Mouse (Mus musculus) intestine, embryonic 16.5 days (tissue): Measurements from ENCODE around the gene Trp63. TPM values are rescaled to one million over a fixed set of nuclear protein-coding genes. Genes with fewer than 3 reads are reported as not detected.
A peak's percentile ranks its signal among the peaks of the same experiment; 100 is the strongest.

Source experiments
- ATAC-seq: fragments of 200-750 bp; cut with Nextera tagmentation; 2 replicates; pipeline ENCODE4 v1.8.0; 2017; ENCODE audit warnings: moderate TSS enrichment, moderate library complexity
- H3K27ac ChIP-seq: fragments of 300-500 bp; sonication (generic); 2 replicates; pipeline ENCODE4 v1.5.1; 2014; ENCODE audit warnings: mild to moderate bottlenecking, low read length
- H3K27me3 ChIP-seq: fragments of 300-500 bp; sonication (generic); replicated peaks from 2 replicates; pipeline ENCODE4 v1.6.1; 2014; ENCODE audit warnings: low read length, control low read depth, mixed read lengths; ENCODE audit not compliant: control insufficient read depth, insufficient read depth
- H3K36me3 ChIP-seq: fragments of 300-500 bp; sonication (generic); 2 replicates; pipeline ENCODE4 v1.6.1; 2014; ENCODE audit warnings: low read length, control low read depth; ENCODE audit not compliant: control insufficient read depth, insufficient read depth
- H3K4me1 ChIP-seq: fragments of 300-500 bp; sonication (generic); 2 replicates; pipeline ENCODE4 v1.6.1; 2014; ENCODE audit warnings: low read length, control low read depth, mixed read lengths; ENCODE audit not compliant: control insufficient read depth, insufficient read depth
- H3K4me2 ChIP-seq: fragments of 300-500 bp; sonication (generic); 2 replicates; pipeline ENCODE4 v1.6.1; 2014; ENCODE audit warnings: low read depth, low read length, control low read depth
- H3K4me3 ChIP-seq: fragments of 300-500 bp; sonication (generic); 2 replicates; pipeline ENCODE4 v1.5.1; 2014; ENCODE audit warnings: mild to moderate bottlenecking, low read length
- H3K9ac ChIP-seq: fragments of 300-500 bp; sonication (generic); 2 replicates; pipeline ENCODE4 v1.6.1; 2014; ENCODE audit warnings: low read depth, low read length
- H3K9me3 ChIP-seq: fragments of 300-500 bp; sonication (generic); 2 replicates; pipeline ENCODE4 v1.6.1; 2016; ENCODE audit warnings: low read length, control low read depth; ENCODE audit not compliant: control insufficient read depth
- WGBS: fragments of 180-500 bp; shearing (Covaris S2); extraction: QIAGEN DNeasy Blood & Tissue Kit; methylation state at CpG from one replicate; pipeline ENCODE4 v1.1.7; 2014; 5-methylcytosine and 5-hydroxymethylcytosine counted together
- polyA plus RNA-seq: library from polyadenylated mRNA; unstranded; fragments of >200 nt; fragmentation: Nextera tagmentation; extraction: Ambion mirVana; gene quantifications from 2 replicates; pipeline ENCODE4 v1.2.1, GENCODE M21; 2015

Trp63 gene
- polyA plus RNA-seq, 1 experiment from 2014 or later: 0.13 TPM

DNA sequence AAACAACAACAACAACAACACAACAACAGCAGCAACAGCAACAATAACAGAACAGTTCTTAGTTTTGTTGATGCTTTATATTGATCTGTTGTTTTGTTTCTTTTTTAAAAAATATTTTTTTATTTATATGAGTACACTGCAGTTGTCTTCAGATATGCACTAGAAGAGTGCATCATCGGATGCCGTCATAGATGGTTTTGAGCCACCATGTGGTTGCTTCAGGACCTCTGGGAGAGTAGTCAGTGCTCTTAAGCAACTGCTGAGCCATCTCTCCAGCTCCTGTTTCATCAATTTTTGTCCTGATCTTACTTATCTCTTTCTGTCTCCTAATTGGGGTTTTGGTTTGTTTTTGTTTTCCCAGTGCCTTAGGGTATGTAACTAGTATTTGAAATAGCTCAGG lies 17.7 kb downstream of the Trp63 start:
- ATAC-seq: no peak
- H3K27ac ChIP-seq: no peak overlapping the region
- no peak overlapping the region for H3K9ac ChIP-seq
- H3K27me3 ChIP-seq: no peaks in the 10 kb centered on the region
- H3K36me3 ChIP-seq: no peaks in the 10 kb centered on the region
- no peaks in the 10 kb centered on the region for H3K9me3 ChIP-seq
- 95% methylated on average over 2 of the region's 2 CpGs for WGBS
- no peak overlapping the region for H3K4me2 ChIP-seq
- no peak overlapping the region for H3K4me3 ChIP-seq
- H3K4me1 ChIP-seq: no peaks in the 10 kb centered on the region

- Histone ChIP-seq H3K9ac (no peak overlapping the region), H3K4me3 (no peak overlapping the region), H3K4me2 (no peak overlapping the region), H3K27me3 (no peaks in the 10 kb centered on the region), H3K4me1 (no peaks in the 10 kb centered on the region), H3K9me3 (no peaks in the 10 kb centered on the region), H3K36me3 (no peaks in the 10 kb centered on the region), H3K27ac (no peak overlapping the region)
- ATAC-seq: no peak
Measured at GRCm38 (mm10) chr16:25706260-25706659, 22.7 kb downstream of the Trp63 start.

- ATAC-seq: no peak
- Histone ChIP-seq H3K4me2 (no peak overlapping the region), H3K9me3 (no peaks in the 10 kb centered on the region), H3K27ac (no peak overlapping the region), H3K4me3 (no peak overlapping the region), H3K36me3 (no peaks in the 10 kb centered on the region), H3K4me1 (no peaks in the 10 kb centered on the region), H3K9ac (no peak overlapping the region), H3K27me3 (no peaks in the 10 kb centered on the region)
- 89% methylated on average over 3 of the region's 3 CpGs for WGBS
Measured at GRCm38 (mm10) chr16:25715790-25716189, 32.2 kb downstream of the Trp63 start.

DNA sequence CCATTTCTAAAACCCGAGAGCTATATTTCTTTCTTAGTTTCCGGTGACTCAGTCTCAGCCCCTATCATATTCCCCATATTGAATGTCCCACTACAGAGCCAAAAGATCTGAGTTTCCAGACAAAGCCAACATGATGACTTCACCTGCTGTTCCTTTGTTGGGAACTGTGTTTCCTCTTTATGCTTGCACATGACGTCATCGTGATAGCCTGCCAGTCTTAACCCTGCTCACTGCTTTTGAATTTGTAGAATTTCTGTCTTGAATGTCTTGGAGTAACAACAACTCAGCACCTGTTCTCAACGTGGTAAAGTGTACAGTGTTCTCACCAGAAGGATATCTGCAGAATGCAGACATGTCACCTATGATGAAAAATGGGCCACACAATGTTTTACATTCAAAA lies 39.6 kb downstream of the Trp63 start:
- Histone ChIP-seq H3K4me1 (no peaks in the 10 kb centered on the region), H3K27me3 (no peaks in the 10 kb centered on the region), H3K9me3 (no peaks in the 10 kb centered on the region), H3K4me2 (no peak overlapping the region), H3K9ac (no peak overlapping the region), H3K27ac (no peak overlapping the region), H3K4me3 (no peak overlapping the region), H3K36me3 (no peaks in the 10 kb centered on the region)
- no peak for ATAC-seq
- WGBS: 80% methylated on average over 5 of the region's 5 CpGs

DNA sequence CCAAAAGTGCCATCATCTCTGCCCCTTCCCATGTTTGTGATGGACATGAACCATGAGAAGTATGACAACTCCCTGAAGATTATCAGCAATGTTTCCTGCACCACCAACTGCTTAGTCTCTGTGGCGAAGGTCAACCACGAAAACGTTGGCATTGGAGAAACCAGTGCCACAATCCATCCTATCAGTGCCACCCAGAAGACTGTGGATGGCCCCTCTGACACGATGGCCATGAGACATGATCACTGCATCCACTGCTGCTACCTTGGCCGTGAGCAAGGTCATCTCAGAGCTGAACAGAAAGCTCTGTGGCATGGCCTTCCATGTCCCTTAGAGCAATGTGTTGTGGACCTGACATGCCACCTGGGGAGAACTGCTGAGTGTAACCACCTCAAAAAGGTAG lies 43.4 kb downstream of the Trp63 start:
- H3K4me2 ChIP-seq: no peak overlapping the region
- no peak overlapping the region for H3K9ac ChIP-seq
- no peaks in the 10 kb centered on the region for H3K36me3 ChIP-seq
- H3K9me3 ChIP-seq: no peaks in the 10 kb centered on the region
- ATAC-seq: no peak
- H3K27ac ChIP-seq: no peak overlapping the region
- no peaks in the 10 kb centered on the region for H3K27me3 ChIP-seq
- H3K4me3 ChIP-seq: no peak overlapping the region
- no peaks in the 10 kb centered on the region for H3K4me1 ChIP-seq
- 90% methylated on average over 5 of the region's 5 CpGs for WGBS

GRCm38 (mm10) chr16:25727957-25728506 lies 44.5 kb downstream of the Trp63 start:
- 35% methylated on average over 6 of the region's 7 CpGs for WGBS
- Histone ChIP-seq H3K27ac (no peak overlapping the region), H3K4me3 (no peak overlapping the region), H3K36me3 (no peaks in the 10 kb centered on the region), H3K9ac (no peak overlapping the region), H3K9me3 (no peaks in the 10 kb centered on the region), H3K4me2 (no peak overlapping the region), H3K27me3 (no peaks in the 10 kb centered on the region), H3K4me1 (no peaks in the 10 kb centered on the region)
- ATAC-seq: peak; percentile 77

DNA sequence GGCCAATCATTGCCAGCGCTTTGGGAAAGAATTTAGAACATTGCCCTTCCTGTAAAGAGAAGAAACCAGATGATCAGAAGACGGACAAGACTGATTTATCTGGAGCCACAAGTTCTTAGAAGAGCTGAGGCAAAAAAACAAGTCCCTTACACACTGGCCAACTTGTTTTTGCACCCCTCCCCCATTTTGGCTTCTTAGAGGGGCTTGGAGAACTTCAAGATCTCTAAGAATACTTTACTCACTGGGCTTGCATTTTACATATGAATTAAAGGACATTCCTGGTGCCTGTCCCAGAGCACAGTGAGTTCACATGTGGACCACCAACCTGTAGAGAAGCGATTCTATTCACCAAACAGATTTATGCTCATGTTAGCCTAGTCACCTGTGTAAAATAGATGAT lies 53.3 kb downstream of the Trp63 start:
- H3K27ac ChIP-seq: no peak overlapping the region
- no peaks in the 10 kb centered on the region for H3K9me3 ChIP-seq
- no peak overlapping the region for H3K9ac ChIP-seq
- no peak overlapping the region for H3K4me2 ChIP-seq
- WGBS: 72% methylated on average over 3 of the region's 3 CpGs
- no peaks in the 10 kb centered on the region for H3K4me1 ChIP-seq
- ATAC-seq: no peak
- H3K36me3 ChIP-seq: no peaks in the 10 kb centered on the region
- no peak overlapping the region for H3K4me3 ChIP-seq
- no peaks in the 10 kb centered on the region for H3K27me3 ChIP-seq

DNA sequence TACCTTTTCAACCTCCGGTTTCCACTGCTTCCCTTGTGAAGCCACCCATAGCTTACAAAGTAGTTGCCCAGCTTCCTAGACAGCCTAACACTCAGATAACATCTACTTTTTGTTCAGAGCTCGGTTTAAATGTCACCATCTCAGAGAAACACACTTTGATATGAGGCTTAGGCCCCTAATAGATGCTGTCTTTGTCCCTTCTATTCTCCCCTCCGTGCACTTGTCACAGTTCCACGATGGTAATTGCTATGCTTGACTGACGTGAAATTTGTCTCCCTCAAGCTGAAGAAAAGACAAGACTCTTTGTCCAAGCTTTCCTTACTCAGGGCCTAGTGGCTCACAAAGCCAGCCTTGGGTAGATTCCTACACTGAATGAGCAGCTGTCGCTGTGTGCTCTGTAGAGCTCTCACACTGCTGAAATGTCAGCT lies 54.1 kb downstream of the Trp63 start:
- Histone ChIP-seq H3K4me2 (no peak overlapping the region), H3K4me1 (no peaks in the 10 kb centered on the region), H3K4me3 (no peak overlapping the region), H3K9me3 (no peaks in the 10 kb centered on the region), H3K36me3 (no peaks in the 10 kb centered on the region), H3K27ac (no peak overlapping the region), H3K9ac (no peak overlapping the region), H3K27me3 (no peaks in the 10 kb centered on the region)
- 74% methylated on average over 6 of the region's 6 CpGs for WGBS
- no peak for ATAC-seq

DNA sequence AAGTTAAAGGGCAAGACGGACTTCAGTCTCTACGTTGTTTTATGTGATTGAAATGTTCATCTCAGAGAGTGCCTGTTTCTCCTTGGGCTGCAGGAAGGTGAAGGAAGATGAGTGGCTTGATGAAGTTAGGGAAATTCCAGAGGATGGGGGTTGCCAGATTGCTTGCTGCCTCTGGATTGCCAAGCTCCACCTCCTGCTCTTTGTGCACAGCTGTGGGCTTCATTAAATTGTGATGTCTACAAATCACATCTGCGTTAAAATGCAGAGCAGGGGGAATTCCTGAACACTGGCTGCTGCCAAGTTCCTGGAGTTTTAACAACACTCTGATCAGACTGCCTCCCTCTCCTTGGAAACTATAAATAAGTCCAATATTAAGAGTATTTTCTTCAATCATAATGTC lies 63.2 kb downstream of the Trp63 start:
- peak; percentile 79 for ATAC-seq
- no peak overlapping the region for H3K4me2 ChIP-seq
- no peaks in the 10 kb centered on the region for H3K4me1 ChIP-seq
- no peaks in the 10 kb centered on the region for H3K36me3 ChIP-seq
- WGBS: 24% methylated on average over 3 of the region's 3 CpGs
- no peaks in the 10 kb centered on the region for H3K27me3 ChIP-seq
- no peak overlapping the region for H3K4me3 ChIP-seq
- H3K9me3 ChIP-seq: no peaks in the 10 kb centered on the region
- no peak overlapping the region for H3K9ac ChIP-seq
- no peak overlapping the region for H3K27ac ChIP-seq

DNA sequence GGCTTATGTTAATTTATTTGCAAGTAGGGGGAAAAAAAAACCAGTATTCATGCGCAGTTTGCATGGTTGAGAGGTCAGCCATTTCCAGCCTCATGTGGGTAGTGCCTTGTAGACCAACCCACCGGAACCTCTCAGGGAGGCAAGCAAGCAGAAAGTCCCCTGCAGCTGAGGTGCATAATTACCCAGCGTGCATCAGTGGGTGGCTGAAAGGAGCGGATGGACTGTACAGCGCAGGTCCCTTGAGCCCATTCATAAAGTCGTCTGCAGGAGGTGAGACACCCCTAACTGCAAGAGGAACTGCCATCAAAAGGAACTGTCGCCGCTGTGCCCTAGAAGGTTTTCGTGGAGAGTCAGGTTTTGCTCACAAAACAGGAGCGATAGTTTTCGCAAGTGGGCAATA lies 68.3 kb downstream of the Trp63 start:
- Histone ChIP-seq H3K9ac (no peak overlapping the region), H3K4me3 (no peak overlapping the region), H3K9me3 (no peaks in the 10 kb centered on the region), H3K4me1 (no peaks in the 10 kb centered on the region), H3K4me2 (no peak overlapping the region), H3K36me3 (no peaks in the 10 kb centered on the region), H3K27ac (no peak overlapping the region), H3K27me3 (no peaks in the 10 kb centered on the region)
- no peak for ATAC-seq
- WGBS: 83% methylated on average over 11 of the region's 11 CpGs
